Mouse (Mus musculus) gastrocnemius, postnatal 10 days (tissue): ENCODE data around the gene Trmu. TPM values are rescaled to one million over a fixed set of nuclear protein-coding genes. Genes with fewer than 3 reads are reported as not detected.

ENCODE experiments used
- DNase-seq: peaks from one replicate; pipeline ENCODE4 v3.0.0; 2021; ENCODE audit warnings: mixed read lengths
- total RNA-seq, 2 experiments: library from RNA; stranded (reverse); gene quantifications; 2 replicates each; pipeline ENCODE4 v1.2.3; 2021

Trmu gene
- total RNA-seq, 2 experiments from 2014 or later = 21.5 to 27.2 TPM

DNA sequence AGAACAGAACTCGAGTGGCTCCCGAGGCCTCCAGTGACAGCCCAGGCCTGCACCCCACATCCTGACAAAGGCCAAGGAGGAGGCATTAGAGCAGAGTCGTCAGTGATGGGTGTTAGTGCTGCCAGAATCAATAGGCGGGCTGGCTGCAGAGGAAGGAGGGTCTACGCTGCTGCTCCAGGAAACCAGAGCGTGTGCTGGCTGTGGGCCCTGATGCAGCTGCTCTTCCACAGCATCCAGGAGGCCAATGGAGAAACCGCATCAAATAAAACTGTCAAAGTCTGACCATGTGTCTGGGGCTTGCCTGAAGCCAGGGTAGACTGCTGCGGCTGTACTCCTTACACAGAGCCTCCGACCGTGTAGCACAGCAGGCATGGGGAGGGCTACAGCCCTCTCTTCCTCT, 18.0 kb downstream of the Trmu start:
- DNase-seq = no peak

DNA sequence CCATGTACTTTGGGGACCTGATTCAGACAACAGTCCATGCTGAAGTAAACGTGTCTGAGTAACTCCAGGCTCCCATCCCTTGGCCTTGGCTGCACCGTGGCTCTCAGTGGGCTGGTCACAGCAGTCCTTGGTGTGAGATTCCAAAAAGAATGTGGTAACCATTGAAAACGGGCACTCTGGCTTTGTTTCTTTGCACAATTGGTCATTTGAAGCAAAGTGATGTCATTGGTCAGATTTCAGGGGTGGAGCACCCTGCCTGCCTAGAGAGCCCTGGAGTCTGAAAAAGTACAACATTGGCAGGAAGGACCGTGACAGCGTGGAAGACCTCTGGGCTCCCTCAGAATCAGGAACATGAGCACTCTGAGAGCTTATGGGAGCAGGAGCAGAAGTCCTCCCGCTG, 20.3 kb downstream of the Trmu start:
- DNase-seq = no peak

DNA sequence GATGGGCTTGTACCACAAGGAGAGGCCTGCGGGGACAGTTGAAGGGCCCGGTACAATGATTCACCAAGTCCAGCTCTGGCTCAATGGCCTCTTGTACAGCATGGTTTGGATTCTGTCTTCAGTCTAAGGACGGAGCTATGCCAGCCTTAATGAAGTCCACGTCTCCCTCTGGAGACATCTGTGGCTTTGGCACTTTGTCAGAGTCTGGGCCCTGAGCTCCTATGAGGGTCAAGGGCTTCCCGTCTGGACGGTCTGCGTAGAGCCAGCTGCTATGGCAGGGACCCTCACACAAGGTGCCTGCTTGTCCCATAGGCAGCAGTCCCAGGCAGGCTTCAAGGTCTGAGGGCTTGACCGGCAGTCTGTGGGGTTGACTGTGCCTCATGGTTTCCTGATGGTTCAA, 21.2 kb downstream of the Trmu start:
- no peak for DNase-seq

DNA sequence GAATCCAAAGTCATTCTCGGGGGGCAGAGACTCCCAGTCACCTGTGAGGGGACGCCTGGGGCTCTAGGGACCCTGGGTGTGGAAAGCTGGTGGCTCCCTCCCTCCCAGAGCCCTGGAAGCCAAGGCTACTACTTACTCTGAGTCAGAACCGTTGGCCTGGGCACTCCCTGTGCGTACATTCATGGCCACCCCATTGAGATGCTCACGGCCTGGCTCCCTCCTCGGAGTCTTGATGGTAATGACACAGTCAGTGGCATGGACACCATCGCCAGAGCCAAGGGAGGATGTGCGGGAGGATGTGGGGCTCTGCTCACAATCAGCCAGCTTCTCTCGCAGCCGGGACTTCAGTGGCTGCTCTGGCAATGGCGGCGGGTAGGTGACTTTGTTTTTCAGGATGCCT, 21.7 kb downstream of the Trmu start:
- DNase-seq = no peak

DNA sequence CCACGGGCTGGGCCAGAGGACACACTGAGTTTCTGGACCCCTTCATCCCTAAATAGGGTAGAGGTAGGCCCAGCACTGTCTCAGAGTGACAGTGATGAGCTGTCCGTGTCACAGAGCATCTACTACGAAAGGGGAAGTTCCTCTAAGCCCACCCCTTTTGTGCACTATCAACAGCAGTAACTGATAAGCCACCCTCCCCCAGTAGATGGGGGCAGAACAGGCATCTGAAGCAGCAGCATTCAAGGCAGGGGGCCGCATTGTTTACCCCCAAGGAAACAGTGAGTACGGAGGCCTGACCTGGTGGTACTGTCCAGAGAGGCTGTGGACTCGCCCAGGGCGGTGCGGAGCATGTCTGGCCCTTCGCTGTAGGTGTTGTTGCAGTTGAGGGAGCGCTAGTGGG, 23.4 kb downstream of the Trmu start:
- DNase-seq = no peak

DNA sequence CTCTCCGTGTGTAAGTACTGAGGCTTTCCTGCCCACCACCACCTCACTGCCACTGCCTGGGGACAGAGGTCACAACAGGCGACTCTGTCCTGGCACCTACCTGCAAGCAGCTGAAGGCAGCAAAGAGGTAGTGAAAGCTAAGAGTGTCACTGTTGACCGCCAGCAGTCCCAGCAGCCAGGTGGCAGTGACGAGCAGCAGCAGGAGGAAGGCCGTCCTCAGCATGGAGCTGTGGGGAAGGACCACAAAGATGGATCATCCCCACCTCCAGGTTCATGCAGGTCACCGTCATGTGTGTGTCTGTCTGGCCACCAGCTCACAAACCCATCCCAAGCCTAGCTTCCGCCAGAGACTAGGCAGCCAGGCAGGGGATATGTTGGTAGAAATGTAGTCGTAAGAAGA, 24.7 kb downstream of the Trmu start:
- no peak for DNase-seq

DNA sequence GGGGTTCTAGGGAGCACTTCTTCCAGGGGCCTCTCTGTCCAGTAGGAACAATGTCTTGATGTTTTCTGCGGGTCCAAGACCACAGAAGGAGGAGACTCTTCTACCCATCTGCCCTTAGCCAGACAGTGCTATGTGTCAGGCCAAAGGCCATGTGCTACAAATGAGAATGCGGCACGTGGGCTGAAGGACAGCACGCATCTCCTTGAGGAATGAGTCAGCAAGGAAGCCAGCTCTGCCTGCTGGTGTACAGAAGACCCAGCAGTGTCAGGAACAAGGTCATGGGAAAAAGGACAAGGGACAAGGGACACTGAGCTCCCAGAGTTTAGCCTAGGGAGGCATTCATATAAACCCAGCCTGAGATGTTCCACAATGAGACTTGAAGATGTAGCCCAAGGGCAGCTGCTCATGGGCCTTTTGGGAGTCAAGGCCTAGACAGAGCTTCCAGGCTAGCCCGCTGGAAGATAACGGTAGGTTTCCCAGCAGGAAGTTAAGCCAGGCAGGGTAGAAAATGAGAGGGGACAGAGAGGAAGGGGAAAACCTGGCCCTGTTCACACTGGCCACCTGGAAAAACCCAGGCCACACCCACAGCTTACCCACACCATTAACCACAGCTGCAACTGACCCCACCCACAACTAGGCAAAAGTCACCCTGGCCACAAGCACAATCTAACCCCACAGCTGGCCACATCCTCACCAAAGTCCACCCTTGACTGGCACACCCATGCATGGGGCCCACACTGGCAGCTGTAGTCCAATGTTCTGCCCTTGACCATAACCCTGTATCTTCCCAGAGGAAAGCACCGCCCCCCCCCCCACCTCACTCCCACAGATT, 29.8 kb downstream of the Trmu start:
- no peak for DNase-seq

DNA sequence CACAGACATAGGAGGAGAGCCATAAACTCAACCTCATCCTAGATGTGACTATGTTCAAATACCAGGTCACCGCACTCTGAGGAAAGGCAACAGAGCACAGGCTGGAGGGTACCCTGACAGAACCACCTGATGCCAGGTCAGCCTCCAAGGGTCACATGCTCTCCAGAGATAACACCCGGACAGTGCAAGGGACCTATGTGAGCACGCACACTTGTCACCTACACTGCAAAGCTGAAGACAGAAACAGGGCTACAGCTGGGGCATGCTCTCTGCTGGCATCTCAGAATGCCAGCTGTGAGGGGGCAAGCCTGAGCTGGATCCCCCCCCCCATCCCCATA, 30.3 kb downstream of the Trmu start:
- DNase-seq = no peak

DNA sequence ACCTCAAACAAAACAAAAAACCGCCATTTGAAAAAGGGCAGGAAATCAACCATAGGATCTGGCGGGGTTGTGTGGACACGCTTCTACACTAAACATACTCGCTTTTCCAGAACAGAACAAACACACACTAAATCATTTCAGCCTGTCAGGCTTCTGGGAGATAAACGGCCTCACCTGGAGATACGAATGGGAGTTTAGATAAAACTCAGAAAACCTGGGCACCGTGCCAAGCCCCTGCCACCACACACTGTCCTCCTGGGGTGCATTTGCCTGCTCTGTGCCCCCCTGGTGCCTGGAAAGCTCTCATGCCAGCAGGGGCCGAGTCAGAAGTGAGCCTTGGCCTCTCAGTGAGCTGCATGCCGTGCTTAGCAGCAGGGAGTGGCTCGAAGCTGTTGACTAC, 30.8 kb downstream of the Trmu start:
- no peak for DNase-seq

DNA sequence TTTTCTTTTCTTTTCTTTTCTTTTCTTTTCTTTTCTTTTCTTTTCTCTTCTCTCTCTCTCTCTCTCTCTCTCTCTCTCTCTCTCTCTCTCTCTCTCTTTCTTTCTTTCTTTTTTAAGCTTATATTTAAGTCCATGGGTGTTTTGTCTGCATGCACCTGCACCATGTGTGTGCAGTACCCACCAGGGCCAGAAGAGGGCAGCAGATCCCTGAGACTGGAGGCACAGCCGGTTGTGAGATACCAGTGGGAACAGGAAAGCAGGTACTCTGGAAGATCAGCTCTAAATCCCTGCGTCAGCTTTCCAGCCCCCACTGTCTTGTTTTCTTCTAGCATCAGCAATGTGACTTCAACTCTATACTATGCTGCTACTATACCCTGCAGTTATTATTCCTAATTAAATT, 34.5 kb downstream of the Trmu start:
- peak; percentile 66 for DNase-seq

DNA sequence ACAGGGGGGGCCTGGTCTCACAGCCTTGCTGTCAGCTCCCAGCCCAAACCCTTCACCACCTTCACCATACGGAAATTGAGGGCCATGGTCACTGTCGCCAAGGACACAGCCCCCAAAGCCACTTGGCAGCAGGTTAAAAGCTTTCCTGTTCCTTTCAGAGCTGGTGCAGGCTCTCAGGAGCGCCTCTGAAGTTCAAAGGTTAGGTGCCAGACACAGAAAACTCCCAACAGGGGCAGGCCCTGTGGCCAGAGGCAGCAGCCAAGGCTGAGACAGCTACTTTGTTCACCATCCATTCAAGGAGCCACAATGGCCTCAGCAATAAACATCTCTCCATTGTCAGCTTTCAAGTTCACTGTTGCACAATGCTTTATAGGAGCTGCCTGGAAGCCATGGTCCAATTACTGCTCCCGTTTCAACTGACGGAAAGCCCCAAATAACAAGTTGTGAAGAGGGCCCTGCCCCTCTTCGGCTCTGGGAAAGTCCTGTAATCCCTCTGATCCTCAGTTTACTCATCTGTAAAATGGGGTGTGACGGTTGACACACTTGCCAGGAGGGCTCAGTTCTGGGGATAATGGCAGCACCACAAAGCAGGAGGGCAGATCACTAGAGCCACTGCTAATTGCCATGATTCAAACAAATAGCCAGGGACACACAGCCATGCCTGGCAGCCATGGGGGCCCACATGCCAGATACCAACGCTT, 40.2 kb downstream of the Trmu start:
- no peak for DNase-seq

DNA sequence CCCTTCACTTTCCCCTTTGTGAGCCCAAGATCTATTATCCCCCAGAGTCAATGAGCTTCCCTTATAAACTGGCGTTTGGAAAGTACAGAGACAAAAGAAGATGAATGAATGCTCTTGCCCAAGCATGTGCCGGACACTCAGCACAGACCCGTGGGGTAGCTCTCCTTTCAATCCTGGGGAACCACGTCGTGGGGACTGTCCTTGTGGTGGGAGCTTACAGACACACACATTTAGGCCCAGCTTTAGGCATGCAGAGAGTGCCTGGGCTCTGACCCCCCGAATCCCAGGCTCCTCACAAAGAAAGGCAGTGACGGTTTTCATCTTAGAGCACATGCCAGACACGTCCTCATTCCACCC, 40.8 kb downstream of the Trmu start:
- no peak for DNase-seq

DNA sequence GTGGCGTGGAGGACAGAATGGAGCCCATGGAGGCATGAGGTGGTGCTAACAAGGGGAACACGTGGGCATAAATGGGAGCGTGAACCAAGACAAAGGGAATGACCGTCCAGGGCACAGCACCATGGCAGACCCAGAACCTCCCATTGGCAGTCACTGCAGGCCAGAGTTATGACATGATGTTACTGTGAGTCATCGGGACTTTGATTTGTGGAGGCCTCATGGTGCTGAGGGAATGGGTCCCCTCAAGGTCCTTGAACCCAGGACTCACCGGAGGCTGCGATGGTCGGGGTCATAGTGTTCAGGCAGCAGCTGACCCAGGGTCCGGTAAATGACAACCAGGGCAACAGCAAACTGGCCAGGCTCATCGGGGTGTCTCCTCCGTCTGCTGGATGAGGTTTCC, 42.7 kb downstream of the Trmu start:
- DNase-seq = no peak

DNA sequence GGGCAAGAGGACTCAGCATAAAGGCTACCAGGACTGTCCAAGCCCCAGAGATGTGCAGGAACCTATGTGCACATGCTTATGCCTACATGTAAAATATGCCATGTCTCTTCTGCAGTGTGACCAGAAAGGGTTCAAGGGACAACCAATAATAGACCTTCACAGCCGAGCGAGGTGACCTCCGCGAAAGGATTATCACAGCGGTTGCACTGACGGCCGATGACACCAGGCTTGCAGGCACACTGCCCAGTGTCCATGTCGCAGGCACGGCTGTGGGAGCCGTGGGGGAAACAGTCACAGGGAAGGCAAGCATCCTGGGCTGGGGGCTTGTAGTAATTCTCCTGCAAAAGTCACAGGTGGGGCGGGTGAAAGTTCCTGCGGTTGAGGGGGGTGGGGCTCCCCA, 49.0 kb downstream of the Trmu start:
- DNase-seq = no peak

DNA sequence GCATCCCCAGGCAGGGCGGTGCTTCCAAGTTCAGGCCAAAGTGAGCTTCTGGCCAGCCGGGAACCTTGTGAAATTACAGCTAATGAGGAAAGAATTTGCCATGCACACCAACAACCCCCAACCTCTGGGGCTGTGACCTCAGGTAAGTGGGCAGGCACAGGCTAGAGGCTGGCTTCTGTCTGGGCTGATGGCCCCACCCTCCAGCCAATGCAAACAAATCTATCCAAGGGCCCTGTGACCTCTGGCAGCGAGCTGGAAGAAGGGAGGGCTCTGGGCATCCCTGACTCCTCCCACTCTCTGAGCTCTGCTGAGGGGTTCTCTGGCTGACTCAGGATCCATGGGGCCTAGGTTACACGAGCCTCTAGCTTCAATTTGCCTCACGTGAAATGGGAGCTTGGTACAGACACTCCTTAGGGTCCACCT, 56.5 kb downstream of the Trmu start:
- DNase-seq = no peak

Other genes starting within 250 kb of the Trmu start
- 1 to 10 TPM; 5.0 to 6.5 TPM for gene Ppara, start 144.3 kb upstream of the Trmu start, total RNA-seq
- 10 to 100 TPM; 27.5 to 30.7 TPM for gene Cdpf1, start 67.6 kb upstream of the Trmu start, total RNA-seq
- gene Pkdrej, start 57.6 kb upstream of the Trmu start, total RNA-seq = under 1 TPM; 0.20 to 0.31 TPM
- 1 to 10 TPM; 4.2 to 6.8 TPM for gene Ttc38, start 47.0 kb upstream of the Trmu start, total RNA-seq
- gene Gtse1, start 19.6 kb upstream of the Trmu start, total RNA-seq = 1 to 10 TPM; 2.4 to 2.7 TPM
- gene Celsr1, start 154.5 kb downstream of the Trmu start, total RNA-seq = under 1 TPM; 0.73 to 0.88 TPM
- 10 to 100 TPM; 11.4 to 11.5 TPM for gene Gramd4, start 178.4 kb downstream of the Trmu start, total RNA-seq